Mouse (Mus musculus): ENCODE data around the gene Tsc22d1. TPM values are rescaled to one million over a fixed set of nuclear protein-coding genes. Genes with fewer than 3 reads are reported as not detected.

Tsc22d1 gene
- total and polyA plus RNA-seq, 3 experiments: 178 to 454 (median 353) TPM

DNA sequence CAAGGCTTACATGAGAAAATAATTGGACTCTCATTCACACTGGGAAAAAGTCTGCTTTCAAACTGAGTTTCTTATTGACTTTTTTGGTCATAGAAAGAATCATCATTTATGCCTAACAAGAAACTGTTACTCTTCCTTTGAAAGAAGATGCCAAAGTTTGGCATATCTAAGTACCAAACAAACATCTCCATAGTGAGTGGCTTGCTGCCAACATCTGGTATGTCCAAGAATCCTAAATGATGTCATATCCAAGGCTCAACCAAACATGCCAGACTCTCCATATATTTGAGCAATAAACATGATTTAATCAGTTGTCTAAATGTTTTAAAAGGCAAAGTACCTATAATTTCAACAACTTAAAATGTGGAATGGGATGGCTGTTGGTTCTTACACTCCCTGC, 16.5 kb upstream of the Tsc22d1 start:
- no peaks in the 10 kb centered on the region for H3K36me3 ChIP-seq (ENCODE audit: control insufficient read depth, insufficient read depth, low read length)
- no peaks in the 10 kb centered on the region for H3K4me1 ChIP-seq (ENCODE audit: control insufficient read depth, insufficient read depth, low read length)
- no peak for TF ChIP-seq EP300 (IDR thresholded peaks at IDR 0.05; ENCODE audit: insufficient read depth, low read depth, low read length)
- no peak for TF ChIP-seq CTCF (IDR thresholded peaks at IDR 0.05)
- TF ChIP-seq POLR2A (IDR thresholded peaks at IDR 0.05; ENCODE audit: insufficient read depth, low read depth, low read length): no peak
- no peaks in the 10 kb centered on the region for H3K27me3 ChIP-seq (ENCODE audit: control insufficient read depth, insufficient read depth, low read length)
- no peak for DNase-seq
- intact Hi-C loops (cut with DNase I): no loop called here
- no peak overlapping the region for H3K9ac ChIP-seq (ENCODE audit: low read depth, low read length)
- H3K79me2 ChIP-seq (replicated peaks; ENCODE audit: control insufficient read depth, insufficient read depth, low read length): no peaks in the 10 kb centered on the region
- no peak overlapping the region for H3K27ac ChIP-seq
- H3K4me3 ChIP-seq: no peak overlapping the region

DNA sequence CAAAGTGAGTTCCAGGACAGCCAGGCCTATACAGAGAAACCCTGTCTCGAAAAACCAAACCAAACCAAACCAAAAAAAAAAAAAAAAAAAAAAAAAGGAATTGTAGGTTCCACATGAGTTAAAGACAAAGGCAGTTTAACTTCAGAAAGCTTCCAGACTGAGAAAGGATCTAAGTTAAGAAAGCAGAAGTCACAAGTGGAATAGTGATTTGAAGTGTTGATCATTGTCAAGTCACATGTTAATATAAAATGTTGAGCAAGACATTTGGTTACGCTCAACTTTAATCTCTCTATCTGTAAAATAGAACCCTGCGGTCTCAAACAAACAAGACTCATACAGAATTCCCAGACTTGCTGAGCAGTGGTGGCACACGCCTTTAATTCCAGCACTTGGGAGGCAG, 12.2 kb upstream of the Tsc22d1 start:
- 91% methylated on average over 4 of the region's 4 CpGs for WGBS
- no peaks in the 10 kb centered on the region for H3K79me2 ChIP-seq (replicated peaks; ENCODE audit: control insufficient read depth, insufficient read depth, low read length)

DNA sequence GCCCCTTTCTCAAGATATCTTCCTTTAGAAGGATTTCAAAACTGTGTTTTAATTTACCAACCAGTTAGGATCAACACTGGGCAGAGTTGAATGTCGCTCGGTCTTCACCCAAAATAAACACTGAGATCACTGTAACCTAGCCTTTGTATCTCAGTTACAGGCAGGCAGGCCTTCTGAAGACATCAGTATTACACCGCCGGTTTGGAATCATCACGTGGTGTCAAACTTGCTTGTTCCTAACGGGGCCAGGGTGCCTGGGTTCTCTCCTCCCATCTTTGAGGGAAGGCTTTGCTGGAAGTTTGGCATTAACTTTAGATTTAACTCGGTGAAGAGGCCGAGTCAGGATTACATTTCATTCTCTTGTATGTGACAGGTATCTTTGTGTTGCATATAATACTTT, 5.7 kb upstream of the Tsc22d1 start:
- no peak for DNase-seq
- TF ChIP-seq CTCF (IDR thresholded peaks at IDR 0.05) (no peak), POLR2A (IDR thresholded peaks at IDR 0.05; ENCODE audit: insufficient read depth, low read depth, low read length) (no peak), EP300 (IDR thresholded peaks at IDR 0.05; ENCODE audit: insufficient read depth, low read depth, low read length) (no peak)
- no peak overlapping the region for H3K9ac ChIP-seq (ENCODE audit: low read depth, low read length)
- H3K27ac ChIP-seq: no peak overlapping the region
- no peaks in the 10 kb centered on the region for H3K4me1 ChIP-seq (ENCODE audit: control insufficient read depth, insufficient read depth, low read length)
- H3K36me3 ChIP-seq (ENCODE audit: control insufficient read depth, insufficient read depth, low read length): no peaks in the 10 kb centered on the region
- no peak overlapping the region for H3K4me3 ChIP-seq
- no peaks in the 10 kb centered on the region for H3K27me3 ChIP-seq (ENCODE audit: control insufficient read depth, insufficient read depth, low read length)
- intact Hi-C loops (cut with DNase I): no loop called here
- 55% methylated on average over 8 of the region's 8 CpGs for WGBS
- H3K79me2 ChIP-seq (replicated peaks; ENCODE audit: control insufficient read depth, insufficient read depth, low read length): no peaks in the 10 kb centered on the region

More for the DNA sequence above, 12.2 kb upstream of the Tsc22d1 start:
- no peak overlapping the region for H3K4me3 ChIP-seq
- no peak overlapping the region for H3K27ac ChIP-seq
- no peak for DNase-seq
- intact Hi-C loops (cut with DNase I): no loop called here
- H3K36me3 ChIP-seq (ENCODE audit: control insufficient read depth, insufficient read depth, low read length): no peaks in the 10 kb centered on the region
- no peak overlapping the region for H3K9ac ChIP-seq (ENCODE audit: low read depth, low read length)
- no peak for TF ChIP-seq CTCF (IDR thresholded peaks at IDR 0.05)
- no peak for TF ChIP-seq POLR2A (IDR thresholded peaks at IDR 0.05; ENCODE audit: insufficient read depth, low read depth, low read length)
- no peak for TF ChIP-seq EP300 (IDR thresholded peaks at IDR 0.05; ENCODE audit: insufficient read depth, low read depth, low read length)
- no peaks in the 10 kb centered on the region for H3K4me1 ChIP-seq (ENCODE audit: control insufficient read depth, insufficient read depth, low read length)
- no peaks in the 10 kb centered on the region for H3K27me3 ChIP-seq (ENCODE audit: control insufficient read depth, insufficient read depth, low read length)

DNA sequence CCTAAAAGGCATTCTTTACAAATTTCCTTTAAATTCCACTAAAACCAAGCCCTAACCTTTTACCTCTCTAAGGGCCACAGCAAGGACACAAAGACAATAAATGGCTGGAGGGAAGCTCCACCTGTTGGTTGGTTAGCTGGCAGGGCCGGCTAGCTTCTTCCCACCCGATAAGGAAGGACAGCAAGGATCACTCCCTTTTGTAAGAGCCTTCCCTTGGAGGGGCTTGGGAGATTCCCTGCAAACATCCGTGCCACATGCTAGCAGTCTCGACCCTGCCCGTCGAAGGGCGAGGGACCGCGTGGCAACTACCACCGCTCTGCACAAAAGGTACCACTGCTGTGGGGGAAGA, 1.0 kb upstream of the Tsc22d1 start:
- TF ChIP-seq EP300 (IDR thresholded peaks at IDR 0.05; ENCODE audit: insufficient read depth, low read depth, low read length): no peak
- peak; percentile 47 for TF ChIP-seq CTCF (IDR thresholded peaks at IDR 0.05)
- TF ChIP-seq POLR2A (IDR thresholded peaks at IDR 0.05; ENCODE audit: insufficient read depth, low read depth, low read length): no peak
- peak overlapping the region; percentile 85 for H3K4me3 ChIP-seq
- H3K9ac ChIP-seq (ENCODE audit: low read depth, low read length): peak overlapping the region; percentile 59
- H3K79me2 ChIP-seq (replicated peaks; ENCODE audit: control insufficient read depth, insufficient read depth, low read length): no peaks in the 10 kb centered on the region
- no peaks in the 10 kb centered on the region for H3K36me3 ChIP-seq (ENCODE audit: control insufficient read depth, insufficient read depth, low read length)
- intact Hi-C loops (cut with DNase I): loop anchor here (2.0 to 10.0 kb wide), 3 partner anchors 35 to 539 kb away; no protein-coding TSS in a partner anchor
- no peaks in the 10 kb centered on the region for H3K27me3 ChIP-seq (ENCODE audit: control insufficient read depth, insufficient read depth, low read length)
- peak overlapping the region; percentile 85 for H3K27ac ChIP-seq
- whole genome bisulfite sequencing: 4% methylated on average over 10 of the region's 10 CpGs
- no peak for DNase-seq
- H3K4me1 ChIP-seq (ENCODE audit: control insufficient read depth, insufficient read depth, low read length): peaks cover 5% of the 10 kb centered on the region

DNA sequence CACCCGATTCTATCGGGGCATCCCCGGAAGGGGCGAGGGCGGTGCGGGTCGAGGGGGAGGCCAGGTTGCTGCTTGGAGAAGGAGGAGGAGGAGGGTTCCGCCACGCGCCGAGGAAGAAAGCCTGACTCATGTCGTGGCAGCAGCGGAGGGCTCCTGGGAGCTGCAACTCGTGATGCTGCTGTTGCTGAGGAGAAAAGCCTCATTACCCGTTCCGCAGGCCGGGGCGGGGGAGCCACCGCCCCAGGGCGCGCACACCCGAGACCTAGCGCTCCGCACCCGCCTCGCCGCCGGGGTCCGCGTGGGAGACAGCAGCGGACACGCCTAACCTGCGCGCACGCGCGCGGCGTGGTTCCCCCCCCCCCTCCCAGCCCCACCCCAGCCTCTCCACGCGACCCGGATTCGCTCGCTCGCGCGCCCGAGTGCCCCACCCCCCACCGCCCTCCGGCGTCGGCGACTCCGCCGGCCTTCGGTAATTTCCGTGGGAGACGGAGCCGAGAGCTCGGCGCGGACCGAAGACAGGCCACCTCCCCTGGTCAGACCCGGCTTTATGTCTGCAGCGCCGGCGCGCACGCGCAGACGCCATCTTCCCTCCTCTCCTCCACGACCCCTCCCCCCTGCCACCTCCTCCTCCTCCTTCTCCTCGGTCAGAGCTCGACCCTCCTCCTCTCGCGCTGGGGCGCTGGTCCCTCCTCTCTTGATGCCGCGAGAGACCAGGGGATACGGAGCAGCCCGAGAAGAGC, 469 bp upstream of the Tsc22d1 start:
- H3K4me3 ChIP-seq: peak overlapping the region; percentile 85
- peak; percentile 95 to 96 for DNase-seq
- under 1% methylated on average over 77 of the region's 81 CpGs for WGBS
- peak overlapping the region; percentile 59 for H3K9ac ChIP-seq (ENCODE audit: low read depth, low read length)
- TF ChIP-seq POLR2A (IDR thresholded peaks at IDR 0.05; ENCODE audit: insufficient read depth, low read depth, low read length) (peak; percentile 77), EP300 (IDR thresholded peaks at IDR 0.05; ENCODE audit: insufficient read depth, low read depth, low read length) (peak; percentile 62; the same call in 1 of the 2 replicates), CTCF (IDR thresholded peaks at IDR 0.05) (no peak)
- intact Hi-C loops (cut with DNase I): loop anchor here (2.0 to 10.0 kb wide), 3 partner anchors 35 to 539 kb away; no protein-coding TSS in a partner anchor
- H3K27me3 ChIP-seq (ENCODE audit: control insufficient read depth, insufficient read depth, low read length): no peaks in the 10 kb centered on the region
- H3K27ac ChIP-seq: peak overlapping the region; percentile 85
- no peaks in the 10 kb centered on the region for H3K36me3 ChIP-seq (ENCODE audit: control insufficient read depth, insufficient read depth, low read length)
- H3K79me2 ChIP-seq (replicated peaks; ENCODE audit: control insufficient read depth, insufficient read depth, low read length): no peaks in the 10 kb centered on the region
- peaks cover 5% of the 10 kb centered on the region for H3K4me1 ChIP-seq (ENCODE audit: control insufficient read depth, insufficient read depth, low read length)

DNA sequence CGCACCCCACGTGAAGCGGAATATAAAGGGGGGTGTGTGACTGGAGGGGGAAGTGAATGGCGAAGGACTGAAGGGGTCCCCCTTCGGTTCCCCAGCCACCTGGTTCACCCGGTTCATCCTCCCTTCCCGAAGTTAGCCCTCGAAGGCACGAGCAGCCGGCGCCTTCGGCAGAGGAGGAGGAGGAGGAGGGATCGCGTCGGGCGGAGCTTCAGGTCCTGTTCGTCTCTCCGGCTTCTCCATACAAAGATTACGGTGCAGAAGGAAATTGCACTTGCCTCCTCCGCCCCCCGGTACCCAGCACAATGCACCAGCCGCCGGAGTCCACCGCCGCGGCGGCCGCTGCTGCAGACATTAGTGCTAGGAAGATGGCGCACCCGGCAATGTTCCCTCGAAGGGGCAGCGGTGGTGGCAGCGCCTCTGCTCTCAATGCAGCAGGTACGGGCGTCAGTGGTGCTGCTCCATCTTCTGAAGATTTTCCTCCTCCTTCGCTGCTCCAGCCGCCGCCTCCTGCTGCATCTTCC, 1.1 kb downstream of the Tsc22d1 start:
- Histone ChIP-seq H3K4me1 (ENCODE audit: control insufficient read depth, insufficient read depth, low read length) (peaks cover 9% of the 10 kb centered on the region), H3K79me2 (replicated peaks; ENCODE audit: control insufficient read depth, insufficient read depth, low read length) (no peaks in the 10 kb centered on the region), H3K27me3 (ENCODE audit: control insufficient read depth, insufficient read depth, low read length) (no peaks in the 10 kb centered on the region), H3K4me3 (peak overlapping the region; percentile 85), H3K9ac (ENCODE audit: low read depth, low read length) (peak overlapping the region; percentile 59), H3K36me3 (ENCODE audit: control insufficient read depth, insufficient read depth, low read length) (no peaks in the 10 kb centered on the region; the same call in 1 of the 2 replicates), H3K27ac (peak overlapping the region; percentile 85)
- WGBS: 2% methylated on average over 36 of the region's 38 CpGs
- TF ChIP-seq CTCF (IDR thresholded peaks at IDR 0.05) (no peak), POLR2A (IDR thresholded peaks at IDR 0.05; ENCODE audit: insufficient read depth, low read depth, low read length) (no peak), EP300 (IDR thresholded peaks at IDR 0.05; ENCODE audit: insufficient read depth, low read depth, low read length) (0 out of 2 replicates have a peak, but pooled peaks have one; percentile 25)
- peak; percentile 61 to 67 for DNase-seq
- intact Hi-C loops (cut with DNase I): loop anchor here (2.0 to 10.0 kb wide), 4 partner anchors 33 to 541 kb away; no protein-coding TSS in a partner anchor
